Mouse (Mus musculus) gastrocnemius, postnatal 25 days (tissue): ENCODE results near the gene Lhx5. TPM values are rescaled to one million over a fixed set of nuclear protein-coding genes. Genes with fewer than 3 reads are reported as not detected.

ENCODE experiments used
- DNase-seq: peaks from one replicate; pipeline ENCODE4 v3.0.0; 2022
- long read RNA-seq, 2 experiments: library from polyadenylated mRNA; stranded (forward); transcript quantifications; one replicate each; pipeline ENCODE4 v2.0.0; 2021
- total RNA-seq, 2 experiments: library from RNA; stranded (reverse); gene quantifications; 1 replicate in 1 of 2; 2 replicates in 1 of 2; pipeline ENCODE4 v1.2.3; 2021

The Lhx5 gene
- not detected for total RNA-seq
- long read RNA-seq, experiment 1 = 0 reads
- long read RNA-seq, experiment 2 = 0 reads

- no peak for DNase-seq
Measured at GRCm38 (mm10) chr5:120431649-120432485, at the start of gene Lhx5. Gene Lhx5, plus strand, starts transcription at chr5:120431699.

GRCm38 (mm10) chr5:120386361-120386760, 45.1 kb upstream of the Lhx5 start:
- no peak for DNase-seq

GRCm38 (mm10) chr5:120388765-120389164, 42.7 kb upstream of the Lhx5 start:
- no peak for DNase-seq

- no peak for DNase-seq
Measured at GRCm38 (mm10) chr5:120389973-120390372, 41.5 kb upstream of the Lhx5 start.

GRCm38 (mm10) chr5:120393871-120394667, 37.4 kb upstream of the Lhx5 start:
- DNase-seq = no peak

GRCm38 (mm10) chr5:120397988-120398387, 33.5 kb upstream of the Lhx5 start:
- DNase-seq = no peak

- no peak for DNase-seq
Measured at GRCm38 (mm10) chr5:120404831-120405591, 26.5 kb upstream of the Lhx5 start.

GRCm38 (mm10) chr5:120408933-120409332, 22.6 kb upstream of the Lhx5 start:
- DNase-seq = no peak

GRCm38 (mm10) chr5:120409385-120410378, 21.8 kb upstream of the Lhx5 start:
- no peak for DNase-seq

- DNase-seq = no peak
Measured at GRCm38 (mm10) chr5:120413436-120413835, 18.1 kb upstream of the Lhx5 start.

- DNase-seq = no peak
Measured at GRCm38 (mm10) chr5:120420106-120420505, 11.4 kb upstream of the Lhx5 start.

- peak; percentile 7 for DNase-seq
Measured at GRCm38 (mm10) chr5:120424039-120424438, 7.5 kb upstream of the Lhx5 start.

GRCm38 (mm10) chr5:120424657-120425056, 6.8 kb upstream of the Lhx5 start:
- no peak for DNase-seq

GRCm38 (mm10) chr5:120425711-120426110, 5.8 kb upstream of the Lhx5 start:
- no peak for DNase-seq

GRCm38 (mm10) chr5:120426572-120426971, 4.9 kb upstream of the Lhx5 start:
- no peak for DNase-seq

- no peak for DNase-seq
Measured at GRCm38 (mm10) chr5:120427451-120427938, 4.0 kb upstream of the Lhx5 start.

GRCm38 (mm10) chr5:120428189-120428838, 3.2 kb upstream of the Lhx5 start:
- no peak for DNase-seq

- no peak for DNase-seq
Measured at GRCm38 (mm10) chr5:120428990-120429389, 2.5 kb upstream of the Lhx5 start.

- no peak for DNase-seq
Measured at GRCm38 (mm10) chr5:120429692-120430091, 1.8 kb upstream of the Lhx5 start.

GRCm38 (mm10) chr5:120431001-120431583, 407 bp upstream of the Lhx5 start:
- DNase-seq = no peak
